Mouse (Mus musculus) midbrain, embryonic 14.5 days (tissue): ENCODE measurements around the gene Usp33. TPM values are rescaled to one million over a fixed set of nuclear protein-coding genes. Genes with fewer than 3 reads are reported as not detected.

Experiments
- ATAC-seq: fragments of 200-750 bp; cut with Nextera tagmentation; 2 replicates; pipeline ENCODE4 v1.8.0; 2017; ENCODE audit warnings: moderate number of reproducible peaks, moderate library complexity; ENCODE audit not compliant: low FRiP score, low TSS enrichment
- DNase-seq: peaks from one replicate; pipeline ENCODE4 v3.0.0-alpha.2; 2015
- H3K27ac ChIP-seq: fragments of 300-500 bp; sonication (generic); replicated peaks from 2 replicates; pipeline ENCODE4 v1.5.1; 2014; ENCODE audit warnings: mild to moderate bottlenecking, low read depth, low read length, moderate library complexity
- H3K27me3 ChIP-seq: fragments of 300-500 bp; sonication (generic); 2 replicates; pipeline ENCODE4 v1.6.1; 2014; ENCODE audit warnings: low read length, control low read depth, mixed read lengths; ENCODE audit not compliant: control insufficient read depth, insufficient read depth
- H3K36me3 ChIP-seq: fragments of 300-500 bp; sonication (generic); 2 replicates; pipeline ENCODE4 v1.6.1; 2014; ENCODE audit warnings: low read length, control low read depth; ENCODE audit not compliant: control insufficient read depth, insufficient read depth
- H3K4me1 ChIP-seq: fragments of 300-500 bp; sonication (generic); 2 replicates; pipeline ENCODE4 v1.6.1; 2014; ENCODE audit warnings: mild to moderate bottlenecking, antibody characterized with exemption, low read length, control low read depth; ENCODE audit not compliant: control insufficient read depth, insufficient read depth
- H3K4me2 ChIP-seq: fragments of 300-500 bp; sonication (generic); 2 replicates; pipeline ENCODE4 v1.6.1; 2014; ENCODE audit warnings: mild to moderate bottlenecking, low read length, moderate library complexity
- H3K4me3 ChIP-seq: fragments of 300-500 bp; sonication (generic); replicated peaks from 2 replicates; pipeline ENCODE4 v1.5.1; 2014; ENCODE audit warnings: low read depth, low read length
- H3K9ac ChIP-seq: fragments of 300-500 bp; sonication (generic); replicated peaks from 2 replicates; pipeline ENCODE4 v1.6.1; 2014; ENCODE audit warnings: mild to moderate bottlenecking, low read length, moderate library complexity
- H3K9me3 ChIP-seq: fragments of 300-500 bp; sonication (generic); 2 replicates; pipeline ENCODE4 v1.6.1; 2016; ENCODE audit warnings: low read length, control low read depth, mixed read lengths; ENCODE audit not compliant: control insufficient read depth
- WGBS: fragments of 180-500 bp; shearing (Covaris S2); extraction: QIAGEN DNeasy Blood & Tissue Kit; methylation state at CpG from one replicate; pipeline ENCODE4 v1.1.7; 2014; 5-methylcytosine and 5-hydroxymethylcytosine counted together
- polyA plus RNA-seq: library from polyadenylated mRNA; unstranded; fragments of >200 nt; fragmentation: Nextera tagmentation; extraction: Ambion mirVana; gene quantifications from 2 replicates; pipeline ENCODE4 v1.2.1, GENCODE M21; 2014

The Usp33 gene
- polyA plus RNA-seq, 1 experiment from 2014 or later: 117 TPM

GRCm38 (mm10) chr3:152336085-152336484, 10.2 kb upstream of the Usp33 start:
- Histone ChIP-seq H3K27ac (no peak overlapping the region), H3K36me3 (peaks cover 52% of the 10 kb centered on the region), H3K4me3 (no peak overlapping the region), H3K4me2 (no peak overlapping the region), H3K9ac (no peak overlapping the region), H3K9me3 (no peaks in the 10 kb centered on the region), H3K4me1 (peaks cover 7% of the 10 kb centered on the region; the same call in 1 of the 2 replicates), H3K27me3 (no peaks in the 10 kb centered on the region)
- ATAC-seq (no peak), DNase-seq (no peak)
- WGBS: 84% methylated on average over 8 of the region's 8 CpGs

- 3% methylated on average over 54 of the region's 54 CpGs for WGBS
- peak within 1 kb of the TSS; percentile 70; the same call in 1 of the 2 replicates for H3K27ac ChIP-seq
These were observed 6.3 kb upstream of the Usp33 start, which contains the start of gene Miga1 for GRCm38 (mm10) chr3:152339862-152340557. Gene Miga1 (minus strand): TSS chr3:152340407.

GRCm38 (mm10) chr3:152342961-152343517, 3.2 kb upstream of the Usp33 start:
- Histone ChIP-seq H3K27me3 (no peaks in the 10 kb centered on the region), H3K36me3 (no peaks in the 10 kb centered on the region), H3K9ac (no peak overlapping the region), H3K27ac (no peak overlapping the region), H3K4me3 (no peak overlapping the region), H3K9me3 (no peaks in the 10 kb centered on the region), H3K4me2 (no peak overlapping the region), H3K4me1 (peaks cover 14% of the 10 kb centered on the region)
- 92% methylated on average over 15 of the region's 15 CpGs for WGBS
- ATAC-seq: no peak
- no peak for DNase-seq

More at GRCm38 (mm10) chr3:152339862-152340557, 6.3 kb upstream of the Usp33 start, which contains the start of gene Miga1:
- Histone ChIP-seq H3K9ac (peak within 1 kb of the TSS; percentile 64), H3K4me2 (peak within 1 kb of the TSS; percentile 58), H3K4me3 (peak within 1 kb of the TSS; percentile 86), H3K36me3 (peaks cover 28% of the 10 kb centered on the region), H3K9me3 (no peaks in the 10 kb centered on the region), H3K27me3 (no peaks in the 10 kb centered on the region), H3K4me1 (peaks cover 7% of the 10 kb centered on the region; the same call in 1 of the 2 replicates)
- DNase-seq (peak; percentile 94), ATAC-seq (peak; percentile 93)

GRCm38 (mm10) chr3:152346633-152347141, 409 bp downstream of the Usp33 start:
- DNase-seq: peak; percentile 68
- peaks cover 13% of the 10 kb centered on the region for H3K4me1 ChIP-seq
- peak; percentile 15 for ATAC-seq
- H3K4me2 ChIP-seq: peak overlapping the region; percentile 72
- peak overlapping the region; percentile 85 for H3K27ac ChIP-seq
- H3K27me3 ChIP-seq: no peaks in the 10 kb centered on the region
- peak overlapping the region; percentile 68 for H3K4me3 ChIP-seq
- H3K9ac ChIP-seq: peak overlapping the region; percentile 88
- no peaks in the 10 kb centered on the region for H3K9me3 ChIP-seq
- WGBS: under 1% methylated on average over 52 of the region's 54 CpGs
- H3K36me3 ChIP-seq: no peaks in the 10 kb centered on the region

- H3K4me1 ChIP-seq: peaks cover 13% of the 10 kb centered on the region
- H3K27me3 ChIP-seq: no peaks in the 10 kb centered on the region
- ATAC-seq: no peak
- peak overlapping the region; percentile 72 for H3K4me2 ChIP-seq
- no peak for DNase-seq
- H3K4me3 ChIP-seq: peak overlapping the region; percentile 68
- H3K36me3 ChIP-seq: no peaks in the 10 kb centered on the region
- WGBS: 50% methylated on average over 3 of the region's 3 CpGs
- peak overlapping the region; percentile 88 for H3K9ac ChIP-seq
- H3K27ac ChIP-seq: 0 out of 2 replicates have a peak overlapping the region, but pooled peaks have one; percentile 85
- H3K9me3 ChIP-seq: no peaks in the 10 kb centered on the region
These were observed 949 bp downstream of the Usp33 start for GRCm38 (mm10) chr3:152347227-152347626.

GRCm38 (mm10) chr3:152348011-152348830, 1.9 kb downstream of the Usp33 start:
- Histone ChIP-seq H3K36me3 (no peaks in the 10 kb centered on the region), H3K4me1 (peaks cover 18% of the 10 kb centered on the region), H3K9ac (0 out of 2 replicates have a peak overlapping the region, but pooled peaks have one; percentile 21), H3K27ac (no peak overlapping the region), H3K4me3 (no peak overlapping the region), H3K27me3 (no peaks in the 10 kb centered on the region), H3K4me2 (peak overlapping the region; percentile 72), H3K9me3 (no peaks in the 10 kb centered on the region)
- 84% methylated on average over 10 of the region's 10 CpGs for WGBS
- DNase-seq: no peak
- ATAC-seq: no peak

- Histone ChIP-seq H3K4me1 (peaks cover 21% of the 10 kb centered on the region), H3K27me3 (no peaks in the 10 kb centered on the region), H3K36me3 (no peaks in the 10 kb centered on the region), H3K27ac (no peak overlapping the region), H3K4me2 (no peak overlapping the region), H3K9me3 (no peaks in the 10 kb centered on the region), H3K9ac (no peak overlapping the region), H3K4me3 (no peak overlapping the region)
- DNase-seq (no peak), ATAC-seq (no peak)
- WGBS: 92% methylated on average over 3 of the region's 3 CpGs
These were observed 4.2 kb downstream of the Usp33 start for GRCm38 (mm10) chr3:152350431-152350830.

GRCm38 (mm10) chr3:152350966-152351365, 4.7 kb downstream of the Usp33 start:
- Histone ChIP-seq H3K4me1 (peaks cover 21% of the 10 kb centered on the region), H3K9ac (no peak overlapping the region), H3K4me3 (no peak overlapping the region), H3K4me2 (no peak overlapping the region), H3K9me3 (no peaks in the 10 kb centered on the region), H3K27me3 (no peaks in the 10 kb centered on the region), H3K36me3 (no peaks in the 10 kb centered on the region), H3K27ac (no peak overlapping the region)
- DNase-seq: no peak
- 86% methylated on average over 5 of the region's 5 CpGs for WGBS
- ATAC-seq: no peak
